Mouse (Mus musculus) megakaryocyte, embryonic 14.5 days (primary cell): ENCODE measurements around the gene Gm595.

Experiments used
- FLI1 ChIP-seq: IDR thresholded peaks from 2 replicates; pipeline ENCODE4 v1.6.1; 2012; ENCODE audit warnings: low read length, inconsistent platforms, mixed read lengths
- GATA1 ChIP-seq: IDR thresholded peaks from 3 replicates; pipeline ENCODE4 v1.6.1; 2012; ENCODE audit warnings: mixed read lengths, low read length, inconsistent platforms, borderline replicate concordance

GRCm38 (mm10) chrX:48884615-48885014, 7.1 kb upstream of the Gm595 start:
- TF ChIP-seq GATA1 (no peak), FLI1 (no peak)
